Mouse (Mus musculus) thymus, adult 2 months (tissue): Measurements from ENCODE around the gene Mrpl27.

Source experiments
- CTCF ChIP-seq: fragments of 200-500 bp; IDR thresholded peaks from 2 replicates; pipeline ENCODE4 v1.5.1; 2012; ENCODE audit warnings: mild to moderate bottlenecking, control low read depth, low read length, moderate library complexity, borderline replicate concordance; ENCODE audit not compliant: control insufficient read depth, poor library complexity, insufficient read depth; ENCODE audit errors: extremely low read depth
- POLR2A ChIP-seq: fragments of 200-500 bp; IDR thresholded peaks from 2 replicates; pipeline ENCODE4 v1.6.1; 2012; ENCODE audit warnings: mild to moderate bottlenecking, low read length, control low read depth, moderate library complexity; ENCODE audit not compliant: control insufficient read depth, poor library complexity, insufficient read depth; ENCODE audit errors: extremely low read depth

DNA sequence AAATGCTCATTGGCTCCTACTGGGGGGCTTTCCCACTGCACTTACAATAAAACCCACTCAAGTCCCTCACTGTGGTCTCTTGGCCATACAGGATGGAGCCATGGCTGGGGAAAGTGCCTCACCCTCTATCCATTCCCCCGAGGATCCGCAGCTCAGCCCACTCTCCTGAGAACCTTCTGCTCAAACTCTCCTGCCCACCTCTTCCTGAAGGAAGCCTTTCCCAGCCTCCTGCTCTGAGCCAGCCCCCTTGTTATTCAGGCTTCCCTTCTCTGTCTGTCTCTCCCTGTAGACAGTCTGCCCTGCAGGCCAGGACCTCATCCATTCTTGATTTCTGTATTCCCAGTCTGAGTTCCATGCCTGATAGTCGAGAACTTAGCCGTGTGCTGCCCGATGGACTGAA, 21.4 kb downstream of the Mrpl27 start:
- TF ChIP-seq CTCF (no peak), POLR2A (no peak)
